ENCODE assay signal across 9 mouse cellular contexts in genomic region chr12:86779206-86779989, GRCm38 (mm10). TPM values are rescaled to one million over a fixed set of nuclear protein-coding genes. Genes with fewer than 3 reads are reported as not detected.
A peak's percentile ranks its signal among the peaks of the same experiment; 100 is the strongest.
DNase-seq lines count a peak whose midpoint lies in the region; ATAC-seq and TF ChIP-seq lines count a peak whose summit lies in the region.
"Had no signal": no experiment of that assay in that cellular context is flagged by ENCODE, and none has a peak within 500 bp of the region (broad histone marks: within the 10 kb centered on the region; RNA-seq: fewer than 3 reads in every experiment).

No protein-coding gene starts in this region.

- WGBS in lung, adult 2 months = 62% methylated on average over 11 of the region's 11 CpGs
- 48% methylated on average over 11 of the region's 11 CpGs for WGBS in embryonic facial prominence, embryonic 14.5 days

- H3K9me3 ChIP-seq in embryonic facial prominence, embryonic 14.5 days (ENCODE audit: control insufficient read depth, low read length) = no peaks in the 10 kb centered on the region

- peaks cover 15% of the 10 kb centered on the region for H3K4me1 ChIP-seq in lung, adult 2 months (ENCODE audit: control insufficient read depth, insufficient read depth, low read length)
- peaks cover 14% of the 10 kb centered on the region; the same call in 1 of the 2 replicates for H3K4me1 ChIP-seq in embryonic facial prominence, embryonic 14.5 days (ENCODE audit: control insufficient read depth, insufficient read depth, low read length)

- no peak overlapping the region for H3K4me3 ChIP-seq in lung, adult 2 months (replicated peaks; ENCODE audit: extremely low read depth, low read depth, low read length)
- no peak overlapping the region for H3K4me3 ChIP-seq in embryonic facial prominence, embryonic 14.5 days (ENCODE audit: low read depth, low read length)

- TF ChIP-seq POLR2A in lung, adult 2 months (IDR thresholded peaks at IDR 0.05; ENCODE audit: borderline replicate concordance, extremely low read depth, low read depth, low read length) = no peak

- TF ChIP-seq CTCF in lung, adult 2 months (IDR thresholded peaks at IDR 0.05; ENCODE audit: insufficient read depth, low read length) = 0 out of 2 replicates have a peak, but pooled peaks have one; percentile 13

- peak; percentile 68 for ATAC-seq in embryonic facial prominence, embryonic 14.5 days (ENCODE audit: low read depth)

- no peak overlapping the region for H3K27ac ChIP-seq in embryonic facial prominence, embryonic 14.5 days (replicated peaks; ENCODE audit: low read depth, low read length)
- H3K27ac ChIP-seq: macrophage had no signal

- H3K4me2 ChIP-seq in embryonic facial prominence, embryonic 14.5 days (ENCODE audit: low read depth, low read length) = no peak overlapping the region

- no peaks in the 10 kb centered on the region for H3K36me3 ChIP-seq in embryonic facial prominence, embryonic 14.5 days (ENCODE audit: control insufficient read depth, insufficient read depth, low read length)

- H3K9ac ChIP-seq in embryonic facial prominence, embryonic 14.5 days (ENCODE audit: low read depth, low read length) = no peak overlapping the region

- DNase-seq in embryo, embryonic 10.5 days (ENCODE audit: low spot score) = peak; percentile 74
- DNase-seq in embryo, embryonic 10 days (ENCODE audit: low spot score) = no peak
- DNase-seq in lung, adult 2 months = no peak
- no peak for DNase-seq in lung, postnatal 4 days
- DNase-seq in embryonic facial prominence, embryonic 14.5 days (ENCODE audit: low spot score) = peak; percentile 50
- peak; percentile 31 for DNase-seq in mesoderm, embryonic 11.5 days (ENCODE audit: low read depth, low spot score)
- DNase-seq in left cerebral cortex, adult 18-20 months (ENCODE audit: low spot score in 2 of 2) = no peak
- no peak for DNase-seq in right cerebral cortex, adult 2 months (ENCODE audit: low spot score in 2 of 2)

- no peaks in the 10 kb centered on the region for H3K27me3 ChIP-seq in embryonic facial prominence, embryonic 14.5 days (replicated peaks; ENCODE audit: control insufficient read depth, insufficient read depth, low read length)

RNA-seq across cellular contexts. Expression of gene Lrrc74a, which starts 45.2 kb away (rescaled TPM):
- not detected in 2 replicates for polyA plus RNA-seq in lung, adult 2 months (2012; rRNA removed)
- polyA plus RNA-seq in embryonic facial prominence, embryonic 14.5 days (2014; fragmentation: Nextera tagmentation; extraction: Ambion mirVana) = not detected in 2 replicates
- total RNA-seq in left cerebral cortex, adult 18-20 months (2021) = not detected
- polyA plus RNA-seq: macrophage had no signal

RNA-seq across cellular contexts. Expression of gene Angel1, which starts 53.1 kb away (rescaled TPM):
- 5.7 and 7.3 TPM in 2 replicates for polyA plus RNA-seq in lung, adult 2 months (2012; rRNA removed)
- 12.9 TPM in 2 replicates for polyA plus RNA-seq in embryonic facial prominence, embryonic 14.5 days (2014; fragmentation: Nextera tagmentation; extraction: Ambion mirVana)
- total RNA-seq in left cerebral cortex, adult 18-20 months (2021) = 1 to 10 TPM; 8.2 TPM

Comparison
In these comparisons a context has a peak if more than half of its experiments do, and no peak if none do; other contexts are left out.
1. DNase-seq: peak in embryo, embryonic 10.5 days (single experiment), embryonic facial prominence, embryonic 14.5 days (single experiment) and mesoderm, embryonic 11.5 days (single experiment); none in embryo, embryonic 10 days (single experiment), lung, adult 2 months (single experiment), lung, postnatal 4 days (0 of 2), left cerebral cortex, adult 18-20 months (0 of 2) and right cerebral cortex, adult 2 months (0 of 2).